Mouse (Mus musculus): ENCODE data around the gene Ssbp4.

The Ssbp4 gene

DNA sequence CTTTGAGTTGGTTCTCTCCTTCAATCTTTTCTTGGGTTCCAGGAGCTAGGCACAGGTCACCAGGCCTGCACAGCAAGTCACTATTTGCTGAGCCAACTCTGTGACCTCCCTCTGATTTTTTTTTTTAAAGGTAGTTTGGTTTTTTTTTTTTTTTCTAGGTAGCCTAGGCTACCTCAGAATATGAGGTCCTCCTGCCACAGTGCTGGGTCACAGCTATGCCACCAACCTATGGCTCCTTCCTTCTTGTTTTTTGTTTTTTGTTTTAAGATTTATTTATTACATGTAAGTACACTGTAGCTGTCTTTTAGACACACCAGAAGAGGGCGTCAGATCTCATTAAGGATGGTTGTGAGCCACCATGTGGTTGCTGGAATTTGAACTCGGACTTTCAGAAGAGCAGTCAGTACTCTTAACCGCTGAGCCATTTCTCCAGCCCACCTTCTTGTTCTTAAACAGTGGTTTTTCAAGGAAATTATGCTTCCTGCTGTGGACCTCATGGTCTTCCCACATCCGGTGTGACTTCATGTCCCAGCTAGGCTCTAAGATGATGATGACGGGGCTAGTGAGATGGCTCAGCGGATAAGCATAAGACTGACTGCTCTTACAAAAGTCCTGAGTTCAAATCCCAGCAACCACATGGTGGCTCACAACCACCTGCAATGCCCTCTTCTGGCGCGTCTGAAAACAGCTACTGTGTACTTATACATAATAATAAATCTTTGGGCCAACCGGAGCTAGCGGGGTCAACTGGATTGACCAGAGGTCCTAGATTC is 59.1 kb downstream of the Ssbp4 start:
- DNase-seq, result no peak

DNA sequence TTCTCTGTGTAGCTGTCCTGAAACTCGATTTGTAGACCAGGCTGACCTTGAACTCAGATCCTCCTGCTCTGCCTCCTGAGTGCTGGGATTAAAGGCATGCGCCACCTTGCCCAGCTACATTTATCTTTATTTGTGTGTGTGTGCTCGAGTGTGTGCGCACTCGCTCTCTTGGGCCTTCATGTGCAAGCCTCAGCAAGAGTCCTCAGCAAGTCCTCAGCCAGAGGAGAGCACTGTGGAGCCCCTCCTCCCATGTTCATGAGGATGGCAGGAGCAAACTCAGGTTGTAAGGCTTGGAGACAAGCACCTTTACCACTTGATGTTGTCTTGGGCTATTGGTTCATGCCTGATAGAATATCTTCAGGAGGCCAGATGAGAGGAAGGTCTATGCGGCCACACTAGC is 60.9 kb downstream of the Ssbp4 start:
- DNase-seq, result no peak

Measured in kidney, adult 18-20 months (tissue).